Mouse (Mus musculus) stomach, embryonic 16.5 days (tissue): ENCODE measurements around the gene Gna15. TPM values are rescaled to one million over a fixed set of nuclear protein-coding genes. Genes with fewer than 3 reads are reported as not detected.

Experiments used
- ATAC-seq: fragments of 200-750 bp; cut with Nextera tagmentation; 2 replicates; pipeline ENCODE4 v1.8.0; 2017; ENCODE audit warnings: moderate number of reproducible peaks, moderate TSS enrichment; ENCODE audit not compliant: insufficient read depth, low FRiP score
- H3K27ac ChIP-seq: fragments of 300-500 bp; sonication (generic); 2 replicates; pipeline ENCODE4 v1.5.1; 2014; ENCODE audit warnings: low read length
- H3K27me3 ChIP-seq: fragments of 300-500 bp; sonication (generic); 2 replicates; pipeline ENCODE4 v1.6.1; 2014; ENCODE audit warnings: low read length, control low read depth, mixed read lengths; ENCODE audit not compliant: control insufficient read depth, insufficient read depth
- H3K36me3 ChIP-seq: fragments of 300-500 bp; sonication (generic); 2 replicates; pipeline ENCODE4 v1.6.1; 2014; ENCODE audit warnings: low read length; ENCODE audit not compliant: control insufficient read depth, insufficient read depth
- H3K4me1 ChIP-seq: fragments of 300-500 bp; sonication (generic); 2 replicates; pipeline ENCODE4 v1.6.1; 2014; ENCODE audit warnings: low read length, control low read depth, mixed read lengths; ENCODE audit not compliant: control insufficient read depth, insufficient read depth
- H3K4me2 ChIP-seq: fragments of 300-500 bp; sonication (generic); 2 replicates; pipeline ENCODE4 v1.6.1; 2014; ENCODE audit warnings: low read depth, low read length, mixed read lengths
- H3K4me3 ChIP-seq: fragments of 300-500 bp; sonication (generic); replicated peaks from 2 replicates; pipeline ENCODE4 v1.5.1; 2014; ENCODE audit warnings: mild to moderate bottlenecking, low read length
- H3K9ac ChIP-seq: fragments of 300-500 bp; sonication (generic); 2 replicates; pipeline ENCODE4 v1.6.1; 2014; ENCODE audit warnings: low read length
- H3K9me3 ChIP-seq: fragments of 300-500 bp; sonication (generic); replicated peaks from 2 replicates; pipeline ENCODE4 v1.6.1; 2016; ENCODE audit warnings: low read length, control low read depth; ENCODE audit not compliant: control insufficient read depth
- WGBS: fragments of 180-500 bp; shearing (Covaris S2); extraction: QIAGEN DNeasy Blood & Tissue Kit; methylation state at CpG from one replicate; pipeline ENCODE4 v1.1.7; 2014; 5-methylcytosine and 5-hydroxymethylcytosine counted together
- polyA plus RNA-seq: library from polyadenylated mRNA; unstranded; fragments of >200 nt; fragmentation: Nextera tagmentation; extraction: Ambion mirVana; gene quantifications from 2 replicates; pipeline ENCODE4 v1.2.1, GENCODE M21; 2015

The Gna15 gene
- polyA plus RNA-seq, 1 experiment from 2014 or later: 9.0 TPM

DNA sequence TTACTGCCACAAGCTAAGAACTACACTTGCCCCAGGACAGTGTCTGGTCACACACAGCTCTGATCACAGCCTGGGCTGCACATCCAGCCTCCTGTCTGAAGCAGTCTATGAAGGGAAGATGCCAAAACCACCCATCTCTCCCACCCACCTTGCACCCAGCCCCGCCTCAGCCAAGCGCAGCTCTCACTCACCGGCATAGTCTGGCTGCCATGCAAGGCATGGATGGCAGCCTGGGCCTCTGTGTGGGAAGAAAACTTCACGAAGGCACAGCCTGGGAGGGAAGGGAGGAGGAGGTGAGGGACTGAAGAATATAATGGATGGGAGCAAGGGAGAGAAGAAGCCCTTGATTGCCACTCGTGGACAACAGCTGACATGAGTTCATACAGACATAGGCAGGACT is 54.8 kb downstream of the Gna15 start:
- 82% methylated on average over 5 of the region's 5 CpGs for WGBS

DNA sequence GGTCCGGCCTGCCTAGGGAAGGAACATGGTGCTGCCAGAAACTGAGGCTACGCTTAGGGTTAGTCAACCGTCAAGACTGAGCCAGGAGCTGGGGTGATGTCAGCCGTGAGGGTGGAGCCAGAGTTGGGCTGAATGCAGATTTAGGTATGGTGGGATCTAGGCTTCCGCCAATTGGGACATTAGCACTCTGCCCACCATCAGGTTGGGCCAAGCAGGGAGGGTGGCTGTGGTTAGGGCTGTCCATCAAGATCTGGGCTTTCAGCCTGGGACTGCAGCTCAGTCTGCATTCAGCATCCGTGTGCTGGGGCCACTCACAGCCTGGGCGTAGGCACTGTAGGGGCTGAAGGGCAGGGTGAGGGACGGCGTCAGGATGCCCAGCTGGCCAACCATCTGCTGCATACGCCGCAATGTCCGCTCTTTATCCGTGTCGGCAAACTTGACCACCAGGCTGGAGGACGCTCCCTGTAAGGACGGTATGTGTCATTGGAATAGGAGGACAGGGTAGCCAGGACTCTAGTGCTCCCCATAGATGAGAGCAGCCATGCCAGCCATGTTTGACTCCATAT is 56.3 kb downstream of the Gna15 start:
- Histone ChIP-seq H3K4me3 (no peak overlapping the region), H3K27me3 (peaks cover 33% of the 10 kb centered on the region), H3K9ac (no peak overlapping the region), H3K36me3 (no peaks in the 10 kb centered on the region), H3K9me3 (no peaks in the 10 kb centered on the region), H3K4me1 (0 out of 2 replicates have a peak, but pooled peaks cover 2% of the 10 kb centered on the region), H3K27ac (no peak overlapping the region), H3K4me2 (no peak overlapping the region)
- no peak for ATAC-seq
- WGBS: 83% methylated on average over 16 of the region's 16 CpGs

More for the DNA sequence above, 54.8 kb downstream of the Gna15 start:
- Histone ChIP-seq H3K4me3 (no peak overlapping the region), H3K27me3 (peaks cover 32% of the 10 kb centered on the region), H3K27ac (no peak overlapping the region), H3K9me3 (no peaks in the 10 kb centered on the region), H3K4me2 (no peak overlapping the region), H3K36me3 (no peaks in the 10 kb centered on the region), H3K4me1 (0 out of 2 replicates have a peak, but pooled peaks cover under 1% of the 10 kb centered on the region), H3K9ac (no peak overlapping the region)
- ATAC-seq: no peak

DNA sequence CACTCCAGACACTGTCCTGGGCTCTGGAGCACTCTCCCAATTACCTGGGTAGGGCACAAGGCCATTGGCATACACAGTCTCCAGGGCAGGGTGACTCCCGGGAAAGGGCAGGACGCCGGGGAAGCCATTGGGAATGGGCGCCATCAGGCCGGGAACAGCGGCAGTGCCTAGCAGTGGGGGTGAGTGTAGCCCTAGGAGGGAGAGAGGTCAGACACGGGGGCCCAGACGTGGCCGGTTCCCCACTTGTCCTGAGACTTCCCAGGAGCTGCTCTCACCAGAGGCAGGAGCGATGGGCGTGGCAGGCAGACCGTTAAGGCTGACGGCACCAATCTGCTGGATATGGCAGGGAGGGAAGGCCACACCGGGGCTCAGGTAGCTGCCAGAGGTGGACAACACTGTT is 57.1 kb downstream of the Gna15 start:
- 56% methylated on average over 14 of the region's 14 CpGs for WGBS
- ATAC-seq: no peak
- H3K4me3 ChIP-seq: no peak overlapping the region

DNA sequence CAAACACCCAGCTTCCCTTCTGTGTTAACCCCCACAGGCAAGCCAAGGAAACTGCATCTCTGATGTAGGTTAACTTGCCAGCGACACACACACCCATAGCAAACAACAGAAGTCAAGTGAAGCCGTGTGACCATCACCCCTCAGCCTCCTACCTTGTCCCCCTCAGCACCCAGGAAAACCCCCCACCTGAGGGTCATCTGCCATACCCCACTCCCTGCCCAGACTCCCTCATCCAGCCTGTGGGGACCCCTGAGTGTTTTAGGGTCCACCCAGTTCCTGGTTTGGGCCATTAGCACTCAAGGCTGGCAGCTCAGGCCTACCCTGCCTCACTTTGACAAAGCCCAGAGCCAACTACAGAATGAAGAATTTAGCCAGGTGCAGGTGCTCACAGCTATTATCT is 58.0 kb downstream of the Gna15 start:
- Histone ChIP-seq H3K27ac (no peak overlapping the region), H3K4me2 (no peak overlapping the region), H3K9ac (no peak overlapping the region), H3K36me3 (no peaks in the 10 kb centered on the region), H3K4me3 (no peak overlapping the region), H3K4me1 (0 out of 2 replicates have a peak, but pooled peaks cover 7% of the 10 kb centered on the region), H3K27me3 (peaks cover 38% of the 10 kb centered on the region), H3K9me3 (no peaks in the 10 kb centered on the region)
- 56% methylated on average over 2 of the region's 2 CpGs for WGBS
- no peak for ATAC-seq

More for the DNA sequence above, 57.1 kb downstream of the Gna15 start:
- H3K9me3 ChIP-seq: no peaks in the 10 kb centered on the region
- no peaks in the 10 kb centered on the region for H3K36me3 ChIP-seq
- peaks cover 34% of the 10 kb centered on the region for H3K27me3 ChIP-seq
- H3K4me2 ChIP-seq: no peak overlapping the region
- no peak overlapping the region for H3K9ac ChIP-seq
- H3K4me1 ChIP-seq: 0 out of 2 replicates have a peak, but pooled peaks cover 4% of the 10 kb centered on the region
- no peak overlapping the region for H3K27ac ChIP-seq

DNA sequence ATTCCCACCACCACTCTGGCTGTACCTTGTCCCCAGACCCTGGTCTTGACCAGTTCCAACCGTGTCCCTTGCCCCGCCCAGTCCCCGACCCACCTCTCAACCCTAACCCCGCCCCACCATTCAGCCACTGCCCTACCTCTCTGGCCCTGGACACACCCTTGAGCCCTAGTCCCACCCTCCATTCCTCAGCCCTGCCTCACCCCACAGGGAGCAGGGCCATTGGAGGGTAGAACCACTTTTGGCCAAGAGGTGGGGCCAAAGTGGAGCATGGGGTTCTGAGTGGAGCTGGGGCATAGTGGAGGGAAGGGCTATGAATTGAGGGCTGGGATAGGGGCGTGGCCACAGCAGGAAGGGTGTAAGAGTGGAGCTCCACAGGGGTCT is 58.8 kb downstream of the Gna15 start:
- 0 out of 2 replicates have a peak, but pooled peaks cover 7% of the 10 kb centered on the region for H3K4me1 ChIP-seq
- no peaks in the 10 kb centered on the region for H3K36me3 ChIP-seq
- peak overlapping the region; percentile 44 for H3K4me2 ChIP-seq
- no peaks in the 10 kb centered on the region for H3K9me3 ChIP-seq
- no peak overlapping the region; the same call in 1 of the 2 replicates for H3K4me3 ChIP-seq
- peak; percentile 68; the same call in 1 of the 2 replicates for ATAC-seq
- H3K27me3 ChIP-seq: peaks cover 45% of the 10 kb centered on the region
- H3K27ac ChIP-seq: peak overlapping the region; percentile 25; the same call in 1 of the 2 replicates
- no peak overlapping the region for H3K9ac ChIP-seq
- WGBS: 9% methylated on average over 5 of the region's 5 CpGs

DNA sequence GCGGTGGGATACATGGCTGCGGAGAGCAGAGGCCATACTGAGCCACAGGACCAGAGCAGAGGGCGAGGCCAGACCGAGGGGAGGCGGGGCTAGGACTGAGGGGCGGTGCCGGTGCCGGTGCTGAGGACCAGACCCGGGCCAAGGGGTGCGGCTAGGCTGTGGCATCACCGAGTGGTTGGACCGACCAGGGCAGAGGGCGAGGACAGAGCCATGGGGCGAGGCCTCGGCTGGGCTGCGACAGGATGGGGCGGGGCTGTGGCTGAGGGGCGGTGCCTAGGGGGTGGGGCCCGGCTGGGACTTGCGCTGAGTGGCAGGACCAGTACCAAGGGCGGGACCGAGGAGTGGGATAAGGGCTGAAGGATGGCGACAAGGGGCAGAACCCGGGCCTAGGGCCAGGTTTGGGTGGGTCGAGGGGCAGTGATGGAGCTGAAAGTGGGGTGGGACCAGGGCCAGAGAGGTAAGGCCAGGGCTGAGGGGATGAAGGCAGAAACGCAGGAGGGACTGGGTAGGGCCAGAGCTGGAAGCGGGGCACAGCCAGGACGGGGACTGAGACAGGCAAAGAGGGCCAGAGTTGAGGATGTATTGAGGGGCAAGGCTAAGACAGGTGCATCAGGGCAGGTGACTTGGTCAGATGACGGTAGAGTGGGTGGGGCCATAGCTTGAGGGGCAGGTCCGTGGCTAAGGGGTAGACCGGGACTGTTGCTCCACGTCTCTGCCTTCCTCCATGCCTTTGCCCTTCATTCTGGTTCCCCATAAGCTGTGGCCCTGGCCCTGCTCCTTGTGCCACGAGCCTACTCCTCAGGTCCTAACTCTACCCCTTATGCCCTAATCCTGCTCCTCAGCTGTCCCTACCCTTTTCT is 59.4 kb downstream of the Gna15 start:
- peak overlapping the region; percentile 31 for H3K4me3 ChIP-seq
- peaks cover 51% of the 10 kb centered on the region for H3K27me3 ChIP-seq
- 0 out of 2 replicates have a peak, but pooled peaks cover 7% of the 10 kb centered on the region for H3K4me1 ChIP-seq
- H3K9me3 ChIP-seq: no peaks in the 10 kb centered on the region
- WGBS: 3% methylated on average over 33 of the region's 33 CpGs
- H3K36me3 ChIP-seq: no peaks in the 10 kb centered on the region
- peak; percentile 87 for ATAC-seq
- 0 out of 2 replicates have a peak overlapping the region, but pooled peaks have one; percentile 25 for H3K9ac ChIP-seq
- H3K4me2 ChIP-seq: peak overlapping the region; percentile 44
- H3K27ac ChIP-seq: peak overlapping the region; percentile 25; the same call in 1 of the 2 replicates

DNA sequence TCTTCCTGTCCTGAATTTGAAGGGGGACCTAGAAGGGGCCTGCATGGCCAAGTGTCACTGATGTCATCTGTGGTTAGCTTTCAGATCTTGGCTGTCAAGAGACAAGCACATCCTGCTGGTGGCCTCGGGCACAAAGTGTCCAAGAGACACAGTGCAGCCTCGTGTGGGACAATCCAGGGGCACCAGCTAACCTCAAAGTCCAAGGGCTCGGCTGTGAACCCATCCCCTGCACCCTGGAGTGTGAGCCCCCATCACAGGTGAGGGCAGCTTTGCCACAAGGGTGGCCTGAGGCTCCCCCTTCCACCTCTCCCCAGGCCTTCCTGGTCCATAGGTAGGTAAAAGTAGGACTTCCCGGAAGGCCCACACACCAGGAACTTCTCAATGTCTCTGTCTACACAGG is 60.5 kb downstream of the Gna15 start:
- H3K4me1 ChIP-seq: 0 out of 2 replicates have a peak, but pooled peaks cover 7% of the 10 kb centered on the region
- H3K36me3 ChIP-seq: no peaks in the 10 kb centered on the region
- H3K27ac ChIP-seq: no peak overlapping the region
- H3K4me2 ChIP-seq: no peak overlapping the region
- H3K27me3 ChIP-seq: peaks cover 60% of the 10 kb centered on the region
- H3K4me3 ChIP-seq: no peak overlapping the region
- WGBS: 66% methylated on average over 4 of the region's 4 CpGs
- H3K9ac ChIP-seq: no peak overlapping the region
- no peak for ATAC-seq
- no peaks in the 10 kb centered on the region for H3K9me3 ChIP-seq

DNA sequence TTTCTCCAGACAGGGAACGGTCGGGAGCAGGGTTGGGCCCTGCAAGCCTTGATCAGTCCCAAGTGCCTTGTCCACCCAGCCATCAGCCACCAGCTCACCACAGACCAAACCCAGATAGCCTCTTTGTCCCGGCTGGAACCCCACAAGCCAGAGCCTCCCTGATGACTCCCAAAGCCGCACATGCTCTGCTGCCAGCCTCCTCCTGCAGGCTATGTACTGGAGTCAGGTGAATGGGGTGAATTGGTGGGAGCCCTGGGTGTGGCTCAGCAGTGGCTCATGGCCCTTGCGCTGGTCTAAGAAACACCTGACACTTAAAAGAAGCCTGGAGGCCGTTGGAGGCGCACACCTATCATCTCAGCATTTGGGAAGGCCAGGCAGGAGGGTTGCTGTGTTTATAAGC is 61.1 kb downstream of the Gna15 start:
- H3K27ac ChIP-seq: no peak overlapping the region
- WGBS: 75% methylated on average over 7 of the region's 7 CpGs
- 0 out of 2 replicates have a peak, but pooled peaks cover 7% of the 10 kb centered on the region for H3K4me1 ChIP-seq
- H3K9me3 ChIP-seq: no peaks in the 10 kb centered on the region
- no peak overlapping the region for H3K9ac ChIP-seq
- H3K4me2 ChIP-seq: no peak overlapping the region
- ATAC-seq: no peak
- peaks cover 60% of the 10 kb centered on the region for H3K27me3 ChIP-seq
- H3K36me3 ChIP-seq: no peaks in the 10 kb centered on the region
- no peak overlapping the region for H3K4me3 ChIP-seq

DNA sequence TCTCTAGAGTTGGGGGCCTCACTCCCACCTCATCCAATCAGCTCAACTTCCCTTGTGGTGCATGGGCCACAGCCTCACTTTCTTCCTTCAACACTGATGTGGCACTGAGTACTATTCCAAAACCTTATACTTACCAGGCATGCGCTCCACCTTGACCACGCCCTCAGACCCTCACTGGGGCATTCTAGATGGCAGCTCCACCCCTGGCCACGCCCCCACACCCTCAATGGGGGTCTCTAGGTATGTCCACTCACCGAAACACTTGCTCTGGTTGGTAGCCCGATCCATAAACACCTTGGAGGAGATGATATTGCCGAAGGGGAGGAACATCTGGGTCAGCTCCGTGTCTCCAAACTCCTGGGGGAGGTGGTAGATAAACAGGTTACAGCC is 61.6 kb downstream of the Gna15 start:
- 0 out of 2 replicates have a peak overlapping the region, but pooled peaks have one; percentile 19 for H3K4me2 ChIP-seq

More for the DNA sequence above, 61.6 kb downstream of the Gna15 start:
- Histone ChIP-seq H3K36me3 (no peaks in the 10 kb centered on the region), H3K4me3 (peak overlapping the region; percentile 18; the same call in 1 of the 2 replicates), H3K27ac (no peak overlapping the region), H3K9ac (no peak overlapping the region), H3K4me1 (0 out of 2 replicates have a peak, but pooled peaks cover 7% of the 10 kb centered on the region), H3K9me3 (no peaks in the 10 kb centered on the region), H3K27me3 (peaks cover 60% of the 10 kb centered on the region)
- no peak for ATAC-seq
- 40% methylated on average over 7 of the region's 7 CpGs for WGBS
